Mouse (Mus musculus) ES-E14 (cell line): ENCODE results near the gene Ifi207. TPM values are rescaled to one million over a fixed set of nuclear protein-coding genes. Genes with fewer than 3 reads are reported as not detected.
"Not testable (repeated sequence)": the region's sequence is repeated elsewhere in the genome, so short reads cannot be mapped to it uniquely, and the experiment has no call there.

Experiments used
- DNase-seq: peaks from one replicate; pipeline ENCODE4 v3.0.0-alpha.2; 2013; ENCODE audit warnings: low read depth, low spot score
- H3K27ac ChIP-seq: 2 replicates; pipeline ENCODE4 v1.5.1; 2012; ENCODE audit warnings: low read depth, mild to moderate bottlenecking, low read length, moderate library complexity, mixed read lengths; ENCODE audit not compliant: poor library complexity, insufficient read depth, severe bottlenecking
- H3K36me3 ChIP-seq: 2 replicates; pipeline ENCODE4 v1.6.1; 2012; ENCODE audit warnings: mild to moderate bottlenecking, low read length, moderate library complexity, mixed read lengths; ENCODE audit not compliant: control insufficient read depth, poor library complexity, insufficient read depth, severe bottlenecking
- H3K4me1 ChIP-seq, 2 experiments: fragments of 150-350 bp in 1 of 2; sonication (generic) in 1 of 2; 2 replicates each; pipeline ENCODE4 v1.6.1; 2012; ENCODE audit warnings: low read length in 2 of 2, mild to moderate bottlenecking in 1 of 2, mixed read lengths in 1 of 2; ENCODE audit not compliant: control insufficient read depth in 2 of 2, insufficient read depth in 2 of 2, poor library complexity in 1 of 2
- H3K4me3 ChIP-seq, 2 experiments: fragments of 150-350 bp in 1 of 2; sonication (generic) in 1 of 2; 2 replicates each; pipeline ENCODE4 v1.5.1; 2012; ENCODE audit warnings: low read length in 2 of 2, low read depth in 1 of 2, mild to moderate bottlenecking in 1 of 2, mixed read lengths in 1 of 2; ENCODE audit not compliant: insufficient read depth in 1 of 2, poor library complexity in 1 of 2, severe bottlenecking in 1 of 2
- H3K9ac ChIP-seq: 2 replicates; pipeline ENCODE4 v1.6.1; 2012; ENCODE audit warnings: low read depth, mild to moderate bottlenecking, low read length, mixed read lengths; ENCODE audit not compliant: poor library complexity, insufficient read depth, severe bottlenecking
- H3K9me3 ChIP-seq: fragments of 150-350 bp; sonication (generic); 2 replicates; pipeline ENCODE4 v1.6.1; 2012; ENCODE audit warnings: low read depth, mild to moderate bottlenecking, low read length; ENCODE audit not compliant: control insufficient read depth, insufficient read depth
- CHD2 ChIP-seq: IDR thresholded peaks from 2 replicates; pipeline ENCODE4 v1.6.1; 2014; ENCODE audit warnings: mild to moderate bottlenecking, low read depth, low read length, inconsistent platforms
- HCFC1 ChIP-seq: IDR thresholded peaks from 2 replicates; pipeline ENCODE4 v1.6.1; 2012; ENCODE audit warnings: low read length, inconsistent platforms, borderline replicate concordance; ENCODE audit not compliant: insufficient read depth
- MAFK ChIP-seq: IDR thresholded peaks from 2 replicates; pipeline ENCODE4 v1.6.1; 2014; ENCODE audit warnings: mild to moderate bottlenecking, low read depth, low read length, inconsistent platforms; ENCODE audit not compliant: insufficient read depth
- ZC3H11A ChIP-seq: IDR thresholded peaks from 2 replicates; pipeline ENCODE4 v1.6.1; 2012; ENCODE audit warnings: low read depth, mild to moderate bottlenecking, inconsistent platforms, low read length, borderline replicate concordance
- ZNF384 ChIP-seq: IDR thresholded peaks from 2 replicates; pipeline ENCODE4 v1.6.1; 2012; ENCODE audit warnings: low read depth, low read length, inconsistent platforms
- in situ Hi-C, 2 experiments: fragments of 600-800 bp; cut with MboI; formaldehyde crosslinking; loops; one replicate each; pipeline ENCODE4 v1.15.1; 2025; ENCODE audit warnings: low sequenced_read_pairs in 2 of 2, inconsistent platforms in 1 of 2; ENCODE audit not compliant: unreplicated experiment in 2 of 2
- total RNA-seq: library from RNA; depleted of rRNA; stranded (reverse); fragments of 300-350 nt; gene quantifications from 2 replicates; pipeline ENCODE4 v1.2.3, GENCODE M21; 2012

Gene Ifi207
- total RNA-seq, 1 experiment: not detected

GRCm38 (mm10) chr1:173740537-173740936, 1.0 kb downstream of the Ifi207 start:
- Histone ChIP-seq H3K36me3 (no peaks in the 10 kb centered on the region), H3K9me3 (no peaks in the 10 kb centered on the region), H3K4me3 (no peak overlapping the region), H3K9ac (no peak overlapping the region), H3K4me1 (no peaks in the 10 kb centered on the region), H3K27ac (no peak overlapping the region)
- no peak for TF ChIP-seq MAFK
- no peak for TF ChIP-seq ZC3H11A
- no peak for TF ChIP-seq CHD2
- TF ChIP-seq HCFC1: no peak
- no peak for TF ChIP-seq ZNF384
- no peak for DNase-seq
- in situ Hi-C loops: no loop called here

DNA sequence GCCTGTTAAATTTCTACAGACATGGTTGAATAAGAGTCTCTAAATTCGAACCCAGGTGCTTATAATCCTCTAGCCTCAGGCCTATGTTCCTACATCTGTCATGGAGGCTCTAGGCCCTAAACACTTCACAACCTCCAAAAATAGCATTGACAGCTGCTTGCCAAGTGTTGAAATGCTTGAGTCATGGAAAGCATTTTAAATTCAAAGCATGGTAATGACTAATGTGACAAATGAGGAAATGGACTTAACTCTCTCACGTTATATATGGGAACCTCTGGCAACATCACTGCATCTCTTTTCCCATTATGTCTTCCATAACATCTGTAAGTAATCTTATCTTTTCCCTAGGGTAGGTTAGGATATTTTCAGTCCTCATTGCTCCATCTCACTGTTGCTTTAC, 4.6 kb downstream of the Ifi207 start:
- DNase-seq: no peak
- TF ChIP-seq HCFC1 (no peak), ZNF384 (no peak), MAFK (no peak), CHD2 (no peak), ZC3H11A (no peak)
- Histone ChIP-seq H3K9ac (no peak overlapping the region), H3K4me1 (no peaks in the 10 kb centered on the region), H3K4me3 (no peak overlapping the region), H3K9me3 (no peaks in the 10 kb centered on the region), H3K36me3 (no peaks in the 10 kb centered on the region), H3K27ac (no peak overlapping the region)
- in situ Hi-C loops: no loop called here

DNA sequence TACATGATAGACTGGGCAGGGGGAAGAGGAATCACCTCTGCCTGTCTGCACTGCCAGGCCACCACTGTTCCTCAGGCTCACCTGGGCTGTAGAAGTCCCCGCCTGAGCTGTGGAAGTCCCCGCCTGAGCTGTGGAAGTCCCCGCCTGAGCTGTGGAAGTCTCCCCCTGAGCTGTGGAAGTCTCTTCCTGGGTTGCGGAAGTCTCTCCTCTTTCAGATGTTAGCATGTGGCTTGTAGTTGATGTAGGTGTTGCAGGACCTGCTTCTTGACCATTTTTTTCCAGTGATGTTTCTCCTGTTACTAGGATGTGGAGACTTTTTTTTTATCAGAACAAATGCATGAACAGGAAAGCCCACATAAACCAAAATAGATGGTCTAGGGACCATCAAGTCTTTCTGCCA, 6.5 kb downstream of the Ifi207 start:
- H3K36me3 ChIP-seq, H3K4me1 ChIP-seq, H3K4me3 ChIP-seq, DNase-seq, H3K27ac ChIP-seq, H3K9ac ChIP-seq, in situ Hi-C loops, H3K9me3 ChIP-seq: not testable (repeated sequence)

DNA sequence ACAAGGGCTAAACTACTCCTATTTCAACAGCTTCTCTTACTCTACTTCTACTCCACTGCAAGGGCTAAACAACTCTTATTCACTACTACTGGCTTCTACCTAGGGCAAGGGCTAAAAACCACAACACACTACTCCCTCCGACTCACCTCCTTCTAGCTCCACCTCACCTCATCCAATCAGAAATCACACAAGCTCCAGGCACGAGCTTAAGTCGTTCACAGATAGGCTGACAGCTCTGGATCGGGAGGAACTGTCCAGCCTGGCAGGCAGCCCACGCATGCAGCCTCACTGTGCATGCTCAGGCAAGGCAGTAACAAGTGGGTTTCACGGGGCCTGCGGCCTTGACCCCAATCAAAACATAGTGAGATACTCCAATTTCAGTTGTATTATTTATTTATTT, 8.3 kb downstream of the Ifi207 start:
- DNase-seq: no peak
- Histone ChIP-seq H3K27ac (no peak overlapping the region), H3K4me1 (no peaks in the 10 kb centered on the region), H3K9me3 (no peaks in the 10 kb centered on the region), H3K4me3 (no peak overlapping the region), H3K9ac (no peak overlapping the region), H3K36me3 (no peaks in the 10 kb centered on the region)
- TF ChIP-seq MAFK (no peak), HCFC1 (no peak), ZC3H11A (no peak), CHD2 (no peak), ZNF384 (no peak)
- in situ Hi-C loops: no loop called here

GRCm38 (mm10) chr1:173694270-173694669, 47.3 kb downstream of the Ifi207 start:
- Histone ChIP-seq H3K4me3 (no peak overlapping the region), H3K4me1 (no peaks in the 10 kb centered on the region), H3K27ac (no peak overlapping the region), H3K9ac (no peak overlapping the region), H3K9me3 (0 out of 2 replicates have a peak, but pooled peaks cover 2% of the 10 kb centered on the region), H3K36me3 (no peaks in the 10 kb centered on the region)
- no peak for DNase-seq
- TF ChIP-seq MAFK (no peak), HCFC1 (no peak), CHD2 (no peak), ZC3H11A (no peak), ZNF384 (no peak)
- in situ Hi-C loops: no loop called here

DNA sequence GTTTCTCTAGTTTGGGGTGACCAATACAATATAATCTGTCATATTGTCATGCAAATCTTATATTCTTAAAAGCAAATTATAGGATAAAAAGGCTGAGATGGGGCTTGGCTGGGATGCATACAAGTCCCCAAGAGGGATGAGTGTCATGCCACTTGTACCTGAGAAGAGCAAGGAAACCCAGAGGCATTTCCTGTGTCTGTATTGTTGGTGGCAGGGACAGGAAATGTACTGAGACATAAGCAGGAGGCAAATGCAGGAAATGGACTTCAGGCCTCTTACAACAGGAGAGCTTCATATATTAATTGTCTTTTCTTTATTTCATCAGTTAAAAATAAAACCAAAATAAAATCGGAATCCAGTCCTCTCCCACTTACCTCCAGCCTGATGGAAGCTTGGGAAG, 62.9 kb downstream of the Ifi207 start:
- in situ Hi-C loops, H3K9ac ChIP-seq, H3K4me3 ChIP-seq, H3K9me3 ChIP-seq, DNase-seq, H3K36me3 ChIP-seq, H3K4me1 ChIP-seq, H3K27ac ChIP-seq: not testable (repeated sequence)

GRCm38 (mm10) chr1:173673458-173674097, 68.0 kb downstream of the Ifi207 start, which contains the start of gene Ifi208:
Gene Ifi208, plus strand, starts transcription at chr1:173673675.
- H3K9me3 ChIP-seq, H3K9ac ChIP-seq, H3K27ac ChIP-seq, H3K4me3 ChIP-seq, in situ Hi-C loops, H3K4me1 ChIP-seq, H3K36me3 ChIP-seq, DNase-seq: not testable (repeated sequence)
